Mouse (Mus musculus): ENCODE data around the gene Me1.
A peak's percentile ranks its signal among the peaks of the same experiment; 100 is the strongest.

The Me1 gene

DNA sequence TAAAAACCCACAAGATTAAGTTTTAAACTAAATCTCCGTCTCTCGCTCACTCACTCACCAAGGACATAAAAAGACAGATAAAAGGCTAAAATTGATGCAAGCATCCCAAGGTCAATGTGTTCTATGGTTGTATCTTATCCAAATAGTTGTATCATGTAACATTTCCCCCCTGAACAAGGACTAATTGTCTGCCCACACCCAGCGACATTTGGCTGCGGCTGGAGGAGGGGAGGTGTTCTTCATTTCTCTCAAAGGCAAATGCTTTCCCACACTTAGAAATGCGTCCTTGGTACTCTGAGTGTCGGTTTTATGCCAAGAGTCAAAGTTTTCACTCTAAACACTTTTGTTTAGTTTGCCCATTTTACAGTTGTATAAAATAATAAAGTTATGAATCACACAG is 13.2 kb upstream of the Me1 start:
- DNase-seq (ENCODE audit: low read depth, low spot score), result no peak

DNA sequence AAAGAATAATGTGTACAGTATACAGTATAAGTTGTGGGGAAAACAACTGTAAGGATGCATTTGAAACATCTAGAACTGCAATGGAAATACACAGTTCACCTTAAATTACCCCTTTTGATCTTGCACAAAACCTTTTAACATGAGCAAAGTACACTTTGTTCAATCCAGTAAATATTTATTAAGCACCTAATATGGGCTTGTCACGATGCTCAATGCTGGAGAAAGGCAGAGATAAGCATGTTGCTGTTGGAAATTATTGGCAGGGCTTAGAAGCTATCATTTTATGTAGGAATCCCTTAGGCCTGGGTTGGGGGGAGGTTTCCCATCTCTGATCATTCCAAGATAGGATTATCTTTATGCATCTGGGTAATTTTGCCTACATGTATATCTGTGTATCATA is 11.7 kb upstream of the Me1 start:
- DNase-seq (ENCODE audit: low read depth, low spot score), result no peak

DNA sequence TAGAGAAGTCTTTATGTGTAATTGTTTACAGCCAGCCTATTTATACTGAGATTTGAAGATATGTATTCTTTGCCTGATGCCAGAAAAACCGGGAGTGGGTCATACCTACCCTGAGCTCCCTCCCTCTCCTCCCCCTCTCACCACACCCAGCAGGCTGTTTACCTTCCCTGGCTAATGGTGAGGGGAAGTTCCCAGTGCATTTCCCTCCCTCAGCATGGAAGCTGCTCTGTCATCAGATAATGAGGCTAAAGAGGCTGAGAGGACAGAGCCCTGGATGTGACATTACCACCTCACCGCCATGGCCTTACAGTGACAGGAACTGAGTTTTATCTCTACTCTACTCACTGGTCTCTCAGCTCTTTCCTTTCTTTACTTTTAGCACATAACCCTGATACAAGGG is 6.1 kb upstream of the Me1 start:
- DNase-seq (ENCODE audit: low read depth, low spot score), result no peak

DNA sequence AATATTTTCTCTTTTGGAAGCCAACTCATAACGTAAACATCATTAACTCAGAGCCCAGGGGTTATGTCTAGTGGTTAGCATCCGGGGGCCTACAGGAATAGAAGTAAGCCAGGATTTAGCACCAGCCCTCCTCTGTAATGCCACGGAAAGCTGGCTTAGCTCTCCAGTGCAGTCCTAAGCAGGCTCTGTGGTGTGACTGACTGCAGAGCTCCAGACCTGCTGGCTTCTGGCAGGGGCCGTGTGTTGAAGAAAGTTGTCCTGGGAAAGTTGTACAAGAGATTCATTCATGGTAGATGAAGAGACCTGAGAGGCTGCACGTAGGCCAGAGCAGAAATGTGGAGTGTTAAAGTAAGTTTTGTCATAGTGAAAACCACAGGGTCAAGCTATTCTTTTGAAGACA is 5.5 kb upstream of the Me1 start:
- peak; percentile 25 for DNase-seq (ENCODE audit: low read depth, low spot score)

DNA sequence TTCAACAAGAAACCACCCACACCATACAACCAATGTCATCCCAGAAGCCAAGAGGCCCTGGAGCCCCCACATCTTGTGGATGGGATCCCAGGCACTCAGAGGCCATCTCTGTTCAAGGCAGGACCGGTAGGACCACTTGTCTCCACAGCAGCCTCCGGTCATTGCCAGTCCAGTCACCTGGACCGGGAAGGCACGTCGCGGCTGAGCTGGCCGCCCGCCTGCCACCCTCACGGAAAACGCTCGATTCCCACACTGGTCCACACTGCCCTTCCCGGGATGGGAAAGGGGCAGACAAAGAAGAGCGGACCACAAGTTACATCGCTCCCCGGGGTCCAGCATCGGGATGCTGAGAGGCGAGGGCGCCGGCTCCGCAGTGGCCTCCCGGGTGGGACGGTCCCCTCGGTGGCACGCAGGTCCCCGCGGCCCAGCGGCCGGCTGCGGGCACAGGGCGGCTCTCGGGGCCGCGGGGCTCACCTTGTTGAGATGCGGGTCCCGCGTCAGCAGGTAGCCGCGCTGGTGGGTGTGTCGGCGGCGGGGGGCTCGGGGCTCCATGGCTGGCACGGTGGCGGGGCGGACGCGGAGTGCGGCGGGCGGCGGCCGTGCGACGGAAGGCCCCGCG is 445 bp downstream of the Me1 start:
- DNase-seq (ENCODE audit: low read depth, low spot score), result no peak

DNA sequence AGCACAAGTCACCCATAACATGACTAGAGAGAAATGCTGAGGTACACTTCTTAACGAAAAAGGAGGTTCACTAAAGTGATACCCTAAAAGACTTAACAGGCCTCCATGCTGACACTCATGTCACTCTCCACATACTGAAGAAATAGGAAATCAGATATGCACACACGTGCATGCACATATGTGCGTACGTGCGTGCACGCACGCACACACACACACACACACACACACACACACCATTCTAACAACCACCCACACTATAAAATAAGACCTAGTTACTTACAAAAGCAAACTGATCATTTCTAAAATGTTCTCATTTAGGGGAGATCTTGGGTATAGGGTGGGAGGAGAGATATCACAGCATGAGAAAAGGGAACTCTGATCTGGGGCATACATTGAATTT is 1.1 kb downstream of the Me1 start:
- no peak for DNase-seq (ENCODE audit: low read depth, low spot score)

DNA sequence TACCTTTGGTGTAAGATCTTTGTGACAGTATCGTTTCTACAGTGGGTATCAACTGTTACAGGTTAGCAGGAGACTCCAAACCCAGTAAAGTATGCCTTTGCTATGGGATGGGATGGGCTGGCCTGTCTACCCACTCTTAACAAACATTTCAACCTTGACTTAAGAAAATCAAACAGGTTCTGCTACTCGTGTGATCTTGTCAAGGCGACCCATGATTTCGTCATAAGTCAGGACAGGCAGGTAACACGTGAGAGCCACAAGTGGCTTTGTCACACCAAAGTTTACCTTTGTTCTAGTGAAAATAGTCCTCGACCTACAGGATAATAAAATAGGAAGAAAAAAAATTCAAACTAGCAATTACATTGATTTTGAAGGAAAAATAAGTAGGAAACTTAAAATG is 1.8 kb downstream of the Me1 start:
- no peak for DNase-seq (ENCODE audit: low read depth, low spot score)

DNA sequence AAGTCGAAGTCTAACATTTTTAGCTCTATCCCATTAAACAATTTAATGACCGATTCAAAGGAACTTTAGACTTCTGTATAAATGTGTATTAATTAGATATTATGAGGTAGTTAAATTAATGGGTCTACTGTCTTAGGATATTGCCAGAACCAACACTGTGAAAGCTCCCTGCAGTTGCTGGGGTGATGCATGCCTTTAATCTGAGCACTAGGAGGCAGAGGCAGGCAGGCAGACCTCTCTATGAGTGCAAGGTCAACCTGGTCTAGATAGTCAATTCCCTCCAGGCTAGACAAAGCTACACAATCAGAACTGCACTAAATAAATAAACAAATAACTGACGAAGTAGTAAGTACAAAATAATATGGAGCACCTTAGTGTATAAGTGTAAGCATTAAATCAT is 3.1 kb downstream of the Me1 start:
- DNase-seq (ENCODE audit: low read depth, low spot score), result no peak

DNA sequence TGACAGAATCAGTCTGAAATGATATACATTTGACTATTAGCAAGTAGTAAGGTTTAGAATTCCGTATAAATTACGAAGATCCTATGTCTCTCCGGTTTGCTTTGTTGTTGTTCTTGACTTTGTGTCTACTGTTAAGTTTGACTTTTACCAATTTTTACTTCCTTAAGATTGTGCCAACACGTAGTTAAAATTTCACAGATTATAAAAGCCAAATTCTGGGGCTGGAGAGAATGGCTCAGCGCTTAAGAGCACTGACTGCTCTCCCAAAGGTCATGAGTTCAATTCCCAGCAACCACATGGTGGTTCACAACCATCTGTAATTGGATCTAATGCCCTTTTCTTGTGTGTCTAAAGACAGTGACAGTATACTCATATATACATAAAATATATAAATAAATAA is 3.5 kb downstream of the Me1 start:
- no peak for DNase-seq (ENCODE audit: low read depth, low spot score)

DNA sequence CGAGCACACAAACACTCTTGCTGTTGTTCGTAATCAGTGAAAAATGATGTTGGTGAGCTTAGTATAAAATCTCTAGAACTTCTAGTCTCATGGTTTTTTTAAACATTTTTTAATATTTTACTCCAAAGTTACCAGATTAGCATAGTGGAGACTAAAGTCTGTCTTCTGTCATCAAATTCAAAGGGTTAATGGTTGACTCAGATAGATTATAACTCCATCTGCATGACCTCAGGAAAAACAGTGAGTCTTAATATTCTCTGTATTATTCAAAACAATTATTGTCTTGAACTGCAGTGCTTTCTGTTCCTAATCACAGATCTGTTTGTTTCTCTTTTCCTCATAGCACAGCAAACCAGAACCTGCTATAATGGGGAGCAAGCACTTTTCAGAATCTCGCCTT is 4.7 kb downstream of the Me1 start:
- no peak for DNase-seq (ENCODE audit: low read depth, low spot score)

DNA sequence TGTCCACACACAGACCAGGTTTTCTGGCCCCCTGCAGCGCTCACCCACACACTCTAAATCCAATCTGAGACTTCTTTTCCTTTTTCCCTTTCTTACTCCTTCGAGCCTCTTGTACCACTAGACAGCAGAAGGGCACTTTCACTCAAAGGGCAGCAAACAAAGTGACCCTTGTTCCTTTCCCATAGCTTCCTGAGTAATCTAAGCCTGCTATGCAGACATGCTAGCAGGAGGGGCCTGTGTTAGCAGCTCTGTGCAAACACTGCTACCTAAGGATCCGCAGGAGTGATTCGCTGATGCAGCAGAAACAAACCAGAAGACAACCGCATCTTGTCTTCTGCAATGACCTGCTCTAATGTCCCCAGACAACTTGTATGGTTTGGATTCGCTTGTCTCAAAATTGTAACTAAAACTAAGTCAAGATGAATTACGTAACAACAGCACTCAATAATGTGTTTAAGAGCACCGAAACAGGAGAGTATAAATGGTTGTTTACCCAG is 12.0 kb downstream of the Me1 start:
- no peak for DNase-seq (ENCODE audit: low read depth, low spot score)

DNA sequence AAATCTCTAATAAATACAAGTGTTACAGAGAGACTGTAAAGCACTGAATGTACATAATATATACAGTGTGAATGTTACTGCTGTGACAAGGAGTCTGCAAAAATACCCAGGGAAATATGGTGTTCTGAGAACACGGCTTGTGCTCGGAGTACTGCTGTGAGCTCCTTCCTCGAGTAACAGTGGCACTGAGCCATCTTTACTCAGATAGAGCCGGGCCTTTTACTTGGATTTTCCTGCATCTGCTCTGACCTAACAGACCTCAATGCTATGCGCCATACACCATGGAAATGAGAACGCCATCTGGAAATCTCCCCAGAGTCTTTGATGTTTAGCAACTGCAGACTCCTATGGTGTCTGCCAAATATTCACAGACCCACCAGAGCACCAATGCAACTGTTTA is 12.9 kb downstream of the Me1 start:
- no peak for DNase-seq (ENCODE audit: low read depth, low spot score)

DNA sequence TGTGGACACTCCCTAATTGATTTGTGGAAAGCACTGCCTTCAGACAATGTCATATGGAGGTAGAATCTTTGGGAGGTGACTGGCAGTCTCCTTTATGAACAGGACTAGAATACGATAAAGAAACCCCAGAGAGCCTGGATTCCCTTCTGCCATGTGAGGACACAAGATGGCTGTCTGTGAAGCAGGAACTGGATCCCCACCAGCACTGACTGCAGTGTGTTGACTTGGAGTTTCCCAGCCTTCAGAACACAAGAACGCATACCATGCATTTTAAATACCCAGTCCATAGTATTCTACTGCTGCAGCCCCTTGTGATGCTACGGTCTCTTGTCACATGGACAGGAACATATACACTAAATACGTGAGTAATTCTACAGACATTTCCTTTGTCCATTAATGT is 13.5 kb downstream of the Me1 start:
- DNase-seq (ENCODE audit: low read depth, low spot score), result no peak

DNA sequence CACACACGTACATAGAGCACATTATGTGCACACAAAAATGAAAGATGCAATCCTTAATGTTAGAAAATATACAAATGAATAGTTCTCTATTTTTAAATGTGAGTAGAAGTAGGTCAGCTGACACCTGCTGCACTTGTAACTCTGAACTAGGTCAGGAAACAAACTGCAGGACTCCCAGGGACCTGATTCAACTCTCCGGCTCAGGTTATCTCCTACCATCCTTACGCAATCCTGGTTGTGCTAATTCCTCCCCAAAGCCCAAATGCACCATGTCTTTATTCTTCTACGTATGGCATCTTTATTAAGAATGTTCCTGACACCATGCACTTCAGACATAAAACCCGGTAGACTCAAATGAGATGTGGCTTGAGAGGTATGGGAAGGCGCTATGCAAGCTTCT is 15.3 kb downstream of the Me1 start:
- DNase-seq (ENCODE audit: low read depth, low spot score), result peak; percentile 45

DNA sequence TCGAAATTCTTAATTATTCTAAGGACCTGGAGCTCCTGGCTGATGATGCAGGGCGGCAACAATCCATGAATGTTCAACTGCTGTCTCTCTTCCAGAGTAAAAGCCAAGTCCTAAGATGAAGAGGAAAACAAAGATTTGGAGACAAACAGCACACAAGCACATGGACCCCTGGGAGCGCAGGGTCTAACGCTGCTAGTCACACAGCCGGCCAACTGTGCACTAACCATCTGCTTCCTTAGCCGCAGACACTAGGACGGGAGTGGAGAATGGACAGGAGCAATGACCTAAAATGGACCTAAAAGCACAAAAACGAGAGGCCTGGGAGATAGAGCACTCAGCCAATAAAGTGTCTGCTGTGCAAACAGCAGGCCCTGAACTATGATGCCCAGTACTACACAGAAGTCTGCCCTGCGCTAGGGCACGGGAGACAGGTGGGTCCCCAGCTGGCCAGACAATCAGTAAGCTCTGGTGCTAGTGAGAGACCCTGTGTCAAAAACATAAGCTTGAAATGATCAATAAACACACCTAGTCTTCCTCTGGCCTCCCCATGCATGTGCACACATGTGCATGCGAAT is 15.8 kb downstream of the Me1 start:
- DNase-seq (ENCODE audit: low read depth, low spot score), result no peak

DNA sequence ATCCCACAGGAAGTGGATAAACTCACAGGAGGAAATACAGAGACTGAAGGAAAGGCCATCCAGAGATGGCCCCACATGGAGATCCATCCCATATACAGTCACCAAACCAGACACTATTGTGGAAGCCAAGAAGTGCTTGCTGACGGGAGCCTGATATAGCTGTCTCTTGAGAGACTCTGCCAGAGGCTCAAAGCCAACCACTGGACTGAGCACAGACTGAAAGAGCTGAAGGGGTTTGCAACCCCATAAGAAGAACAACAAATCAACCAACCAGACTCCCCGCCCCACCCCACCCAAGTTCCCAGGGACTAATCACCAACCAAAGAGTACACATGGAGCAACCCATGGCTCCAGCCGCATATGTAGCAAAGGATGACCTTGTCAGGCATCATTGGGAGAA is 19.5 kb downstream of the Me1 start:
- no peak for DNase-seq (ENCODE audit: low read depth, low spot score)

DNA sequence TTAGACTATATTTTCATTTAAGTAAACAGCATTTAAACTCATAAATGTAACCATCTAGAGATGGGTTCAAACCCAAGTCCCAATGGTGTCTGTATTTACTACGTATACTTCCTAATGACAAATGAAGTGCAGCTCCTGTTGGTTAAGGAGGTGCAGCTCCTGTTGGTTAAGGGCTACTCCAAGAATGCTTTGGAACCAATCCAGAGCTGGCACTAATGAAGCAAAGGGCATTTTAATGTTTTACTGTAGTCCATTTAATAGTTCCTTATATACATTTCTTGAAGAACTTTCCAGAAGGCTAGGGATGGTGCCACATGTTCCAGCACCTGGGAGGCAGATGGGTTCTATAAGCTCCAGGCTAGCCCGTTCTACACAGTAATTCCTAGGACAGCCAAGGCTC is 20.3 kb downstream of the Me1 start:
- DNase-seq (ENCODE audit: low read depth, low spot score), result no peak

DNA sequence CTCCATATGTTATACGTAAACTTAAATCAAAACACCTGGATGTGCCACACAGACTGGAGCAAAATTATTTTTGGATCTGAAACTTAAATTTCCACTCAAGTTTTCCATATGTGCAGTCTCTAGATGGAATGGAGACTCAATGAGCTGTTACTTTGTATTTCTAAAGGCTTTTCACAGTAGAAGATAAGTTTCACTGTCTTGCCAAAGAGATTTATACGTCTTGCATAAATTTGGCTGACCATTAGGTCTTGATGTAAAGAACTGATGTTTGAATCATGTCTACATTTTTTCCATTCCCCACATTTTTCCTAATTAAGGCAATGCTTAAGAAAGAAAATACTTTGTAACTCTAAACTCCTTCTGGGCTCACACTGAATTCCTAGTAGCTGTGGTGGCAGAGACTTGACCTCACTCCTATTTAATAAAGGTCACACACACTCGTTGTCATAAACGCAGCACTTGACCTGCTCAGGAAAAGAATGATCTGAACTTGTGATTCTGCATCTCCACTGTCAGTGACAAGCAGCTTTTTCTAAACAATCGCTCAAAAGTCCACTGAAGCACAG is 22.8 kb downstream of the Me1 start:
- no peak for DNase-seq (ENCODE audit: low read depth, low spot score)

DNA sequence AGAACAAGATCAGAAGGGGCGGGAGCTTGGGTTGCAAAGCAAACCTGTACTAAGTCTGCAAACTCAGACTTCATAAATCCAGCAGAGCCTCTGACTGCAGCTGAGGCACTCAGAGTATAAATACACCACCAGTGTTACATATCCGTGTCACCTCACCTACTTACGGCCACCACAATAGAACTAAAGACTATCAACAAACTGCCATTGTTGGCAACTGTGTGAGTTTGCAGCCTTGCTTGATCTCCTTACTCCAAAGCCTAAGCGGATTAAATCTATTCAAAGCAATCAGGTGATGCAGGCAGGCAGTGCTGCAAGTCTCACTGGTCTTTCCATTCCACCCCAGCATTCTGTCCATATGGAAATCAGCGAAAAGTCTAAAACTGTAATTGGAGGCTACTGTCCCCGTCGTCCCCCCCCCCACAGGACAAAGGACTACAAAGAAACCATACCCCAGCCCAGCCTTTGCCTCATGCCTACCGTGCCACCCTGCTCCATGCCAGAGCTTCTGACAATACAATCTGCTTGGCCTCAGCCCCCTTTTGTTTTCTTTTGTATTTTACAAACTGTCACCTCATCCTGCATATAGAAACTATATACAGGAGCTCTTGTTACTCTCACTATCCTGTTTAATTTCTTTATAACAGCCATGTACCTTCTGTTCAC is 27.0 kb downstream of the Me1 start:
- DNase-seq (ENCODE audit: low read depth, low spot score), result no peak

DNA sequence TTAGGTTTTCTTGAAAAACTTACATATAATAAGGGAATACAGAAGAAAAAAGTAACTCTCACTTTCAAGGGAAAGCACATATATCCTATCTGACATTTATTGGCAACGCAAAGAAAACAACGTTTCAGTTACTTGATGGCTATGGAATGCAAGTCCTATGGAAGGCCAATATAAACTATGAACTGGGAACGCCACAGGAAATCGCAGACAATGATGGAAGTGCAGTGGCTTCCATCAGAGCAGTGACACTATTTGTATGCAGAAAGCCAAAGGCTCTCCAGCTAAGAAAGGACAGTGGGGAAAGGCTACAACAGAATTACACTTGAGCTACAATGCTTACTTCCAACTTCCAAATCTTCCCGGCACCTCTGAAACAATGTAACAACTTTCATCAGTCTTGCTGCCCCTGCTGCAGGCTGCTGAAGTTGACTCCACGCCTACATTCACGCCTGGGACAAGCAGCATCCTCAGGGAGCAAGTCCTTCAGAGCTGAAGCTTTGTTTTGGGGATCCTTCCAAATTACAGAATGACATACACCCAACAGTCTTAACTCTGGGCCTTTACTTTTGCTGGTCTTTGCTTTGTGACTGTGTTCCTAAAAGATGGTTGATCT is 28.5 kb downstream of the Me1 start:
- no peak for DNase-seq (ENCODE audit: low read depth, low spot score)

DNA sequence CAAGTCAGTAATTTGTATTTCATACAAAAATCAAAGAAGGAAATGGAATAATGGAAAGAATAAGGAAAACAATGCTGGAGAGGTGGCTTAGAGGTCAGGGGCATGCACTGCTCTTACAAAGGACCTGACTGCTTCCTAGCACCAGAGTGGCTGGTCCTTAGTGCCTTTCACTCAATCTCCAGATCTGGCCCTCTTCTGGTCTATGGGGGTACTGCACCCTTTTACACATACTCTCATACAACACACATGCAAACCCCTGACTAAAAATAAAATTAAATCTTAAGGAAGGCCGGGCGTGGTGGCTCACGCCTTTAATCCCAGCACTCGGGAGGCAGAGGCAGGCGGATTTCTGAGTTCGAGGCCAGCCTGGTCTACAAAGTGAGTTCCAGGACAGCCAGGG is 34.1 kb downstream of the Me1 start:
- no peak for DNase-seq (ENCODE audit: low read depth, low spot score)

DNA sequence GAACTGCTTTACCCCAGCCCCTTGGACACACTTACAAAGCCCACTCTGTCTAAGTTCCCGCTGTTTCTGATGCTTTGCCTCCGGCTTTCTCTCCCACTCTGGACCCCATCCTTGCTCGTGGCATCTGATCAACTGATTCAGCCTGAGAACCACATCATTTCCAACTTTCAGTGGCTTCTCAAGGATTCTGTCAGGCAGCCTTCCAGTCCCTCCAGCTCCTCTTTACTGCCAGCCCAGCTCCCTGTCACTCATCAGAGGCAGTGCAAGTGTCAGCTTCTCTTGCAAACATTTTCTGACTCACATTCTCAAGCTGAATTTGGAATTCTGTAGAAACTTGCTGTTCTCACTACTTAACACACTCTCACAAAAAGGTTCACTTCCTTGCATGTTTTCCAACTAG is 34.5 kb downstream of the Me1 start:
- DNase-seq (ENCODE audit: low read depth, low spot score), result no peak

DNA sequence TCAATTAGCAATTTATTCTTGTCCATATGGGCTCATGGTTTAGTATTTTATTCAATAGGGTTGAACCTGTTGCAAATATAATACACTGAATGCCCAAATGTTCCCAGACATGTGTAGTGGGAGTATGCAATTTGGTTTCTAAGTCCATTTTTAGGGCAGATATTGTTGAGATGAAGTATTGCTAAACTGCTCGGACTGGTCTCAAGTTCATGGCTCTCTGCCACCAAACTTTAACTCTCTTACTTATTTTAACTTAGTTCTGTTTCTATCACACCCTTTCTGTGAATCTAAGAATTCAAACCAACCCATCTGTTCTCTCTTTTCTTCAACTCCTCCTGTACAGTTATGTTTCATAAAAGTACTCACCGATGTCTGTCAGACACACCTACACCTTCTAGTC is 35.4 kb downstream of the Me1 start:
- no peak for DNase-seq (ENCODE audit: low read depth, low spot score)

All from skeletal muscle tissue, adult 2 months (tissue).